Mouse (Mus musculus): Measurements from ENCODE around the gene Ccdc159. TPM values are rescaled to one million over a fixed set of nuclear protein-coding genes. Genes with fewer than 3 reads are reported as not detected.
A peak's percentile ranks its signal among the peaks of the same experiment; 100 is the strongest.

Gene Ccdc159
- polyA plus RNA-seq, 1 experiment from 2014 or later, result 2.2 TPM

- Histone ChIP-seq H3K9ac (ENCODE audit: low read depth, low read length) (peak within 1 kb of the TSS; percentile 74), H3K4me3 (ENCODE audit: low read depth, low read length) (peak within 1 kb of the TSS; percentile 72), H3K4me1 (replicated peaks; ENCODE audit: control insufficient read depth, insufficient read depth, low read length) (peaks cover 6% of the 10 kb centered on the region), H3K27me3 (replicated peaks; ENCODE audit: control insufficient read depth, insufficient read depth, low read length) (no peaks in the 10 kb centered on the region), H3K9me3 (ENCODE audit: control insufficient read depth, low read length) (no peaks in the 10 kb centered on the region), H3K4me2 (peak within 1 kb of the TSS; percentile 100), H3K36me3 (ENCODE audit: control insufficient read depth, insufficient read depth, low read length) (no peaks in the 10 kb centered on the region), H3K27ac (ENCODE audit: low read depth, low read length) (peak within 1 kb of the TSS; percentile 22; the same call in 1 of the 2 replicates)
- whole genome bisulfite sequencing, result under 1% methylated on average over 36 of the region's 36 CpGs
- DNase-seq (ENCODE audit: low spot score) (peak; percentile 96), ATAC-seq (replicated peaks; ENCODE audit: low FRiP score) (peak; percentile 95)
Measured at GRCm38 (mm10) chr9:21918035-21918592, 9.2 kb upstream of the Ccdc159 start, which contains the start of gene Rab3d. TSS of gene Rab3d (minus strand) at chr9:21918192.

- Histone ChIP-seq H3K9me3 (ENCODE audit: control insufficient read depth, low read length) (no peaks in the 10 kb centered on the region), H3K27me3 (replicated peaks; ENCODE audit: control insufficient read depth, insufficient read depth, low read length) (no peaks in the 10 kb centered on the region), H3K4me3 (ENCODE audit: low read depth, low read length) (no peak overlapping the region), H3K9ac (ENCODE audit: low read depth, low read length) (no peak overlapping the region), H3K27ac (ENCODE audit: low read depth, low read length) (no peak overlapping the region), H3K4me2 (peak overlapping the region; percentile 100), H3K4me1 (replicated peaks; ENCODE audit: control insufficient read depth, insufficient read depth, low read length) (peaks cover 6% of the 10 kb centered on the region), H3K36me3 (ENCODE audit: control insufficient read depth, insufficient read depth, low read length) (no peaks in the 10 kb centered on the region)
- WGBS, result 25% methylated on average over 5 of the region's 5 CpGs
- DNase-seq (ENCODE audit: low spot score), result no peak
- no peak for ATAC-seq (replicated peaks; ENCODE audit: low FRiP score)
Measured at GRCm38 (mm10) chr9:21918692-21919384, 8.4 kb upstream of the Ccdc159 start.

DNA sequence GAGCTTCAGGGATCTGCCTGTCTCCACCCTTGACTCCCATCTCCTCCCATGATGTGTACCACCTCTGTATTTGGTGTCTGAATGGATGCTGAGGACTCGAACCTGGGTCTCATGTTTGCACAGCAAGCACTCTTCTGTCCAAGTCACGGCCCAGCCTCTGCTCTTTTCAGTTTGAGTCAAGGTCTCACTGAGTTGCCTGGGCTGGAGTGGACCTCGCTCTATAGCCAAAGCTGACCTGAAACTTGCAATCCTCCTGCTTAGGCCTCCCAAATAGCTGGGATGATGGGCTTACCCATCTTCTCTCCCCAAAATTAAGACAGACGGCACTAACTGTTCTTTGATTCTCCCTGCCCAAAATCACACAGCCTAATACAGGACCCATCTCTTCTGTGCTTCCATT is 4.2 kb upstream of the Ccdc159 start:
- 84% methylated on average over 4 of the region's 4 CpGs for WGBS
- DNase-seq (ENCODE audit: low spot score) (no peak), ATAC-seq (replicated peaks; ENCODE audit: low FRiP score) (no peak)
- Histone ChIP-seq H3K4me2 (no peak overlapping the region), H3K27me3 (replicated peaks; ENCODE audit: control insufficient read depth, insufficient read depth, low read length) (no peaks in the 10 kb centered on the region), H3K4me1 (replicated peaks; ENCODE audit: control insufficient read depth, insufficient read depth, low read length) (peaks cover 14% of the 10 kb centered on the region), H3K36me3 (ENCODE audit: control insufficient read depth, insufficient read depth, low read length) (no peaks in the 10 kb centered on the region), H3K4me3 (ENCODE audit: low read depth, low read length) (no peak overlapping the region), H3K9ac (ENCODE audit: low read depth, low read length) (no peak overlapping the region), H3K9me3 (ENCODE audit: control insufficient read depth, low read length) (no peaks in the 10 kb centered on the region), H3K27ac (ENCODE audit: low read depth, low read length) (no peak overlapping the region)

GRCm38 (mm10) chr9:21923490-21924098 is 3.7 kb upstream of the Ccdc159 start:
- Histone ChIP-seq H3K9me3 (ENCODE audit: control insufficient read depth, low read length) (no peaks in the 10 kb centered on the region), H3K4me2 (no peak overlapping the region; the same call in 1 of the 2 replicates), H3K27ac (ENCODE audit: low read depth, low read length) (no peak overlapping the region), H3K4me3 (ENCODE audit: low read depth, low read length) (no peak overlapping the region), H3K9ac (ENCODE audit: low read depth, low read length) (no peak overlapping the region), H3K36me3 (ENCODE audit: control insufficient read depth, insufficient read depth, low read length) (no peaks in the 10 kb centered on the region), H3K4me1 (replicated peaks; ENCODE audit: control insufficient read depth, insufficient read depth, low read length) (peaks cover 14% of the 10 kb centered on the region), H3K27me3 (replicated peaks; ENCODE audit: control insufficient read depth, insufficient read depth, low read length) (no peaks in the 10 kb centered on the region)
- ATAC-seq (replicated peaks; ENCODE audit: low FRiP score) (no peak), DNase-seq (ENCODE audit: low spot score) (no peak)
- WGBS, result 56% methylated on average over 3 of the region's 3 CpGs

DNA sequence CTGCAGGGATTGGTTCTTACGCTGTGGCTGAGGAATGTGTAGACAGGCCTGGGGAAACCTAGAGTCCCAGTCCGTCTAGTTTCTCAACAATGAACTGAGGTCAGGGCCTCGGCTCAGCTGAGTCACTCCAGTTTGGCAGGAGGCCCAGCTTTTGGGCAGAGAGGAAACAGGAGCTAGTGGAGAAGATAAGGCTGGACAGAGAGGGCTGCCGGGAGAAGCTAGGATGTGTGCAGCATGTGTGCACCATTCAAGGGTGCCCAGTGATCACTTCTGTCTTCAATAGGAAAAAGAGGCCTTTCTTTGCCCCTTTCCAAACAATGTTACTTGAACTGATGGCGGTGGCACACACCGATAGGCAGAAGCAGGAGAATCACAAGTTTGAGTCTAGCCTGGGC is 3.2 kb upstream of the Ccdc159 start:
- Histone ChIP-seq H3K36me3 (ENCODE audit: control insufficient read depth, insufficient read depth, low read length) (no peaks in the 10 kb centered on the region), H3K4me2 (no peak overlapping the region; the same call in 1 of the 2 replicates), H3K9me3 (ENCODE audit: control insufficient read depth, low read length) (no peaks in the 10 kb centered on the region), H3K27ac (ENCODE audit: low read depth, low read length) (no peak overlapping the region), H3K27me3 (replicated peaks; ENCODE audit: control insufficient read depth, insufficient read depth, low read length) (no peaks in the 10 kb centered on the region), H3K9ac (ENCODE audit: low read depth, low read length) (no peak overlapping the region), H3K4me3 (ENCODE audit: low read depth, low read length) (no peak overlapping the region), H3K4me1 (replicated peaks; ENCODE audit: control insufficient read depth, insufficient read depth, low read length) (peaks cover 14% of the 10 kb centered on the region)
- ATAC-seq (replicated peaks; ENCODE audit: low FRiP score) (peak; percentile 54), DNase-seq (ENCODE audit: low spot score) (no peak)
- WGBS, result 53% methylated on average over 6 of the region's 6 CpGs

DNA sequence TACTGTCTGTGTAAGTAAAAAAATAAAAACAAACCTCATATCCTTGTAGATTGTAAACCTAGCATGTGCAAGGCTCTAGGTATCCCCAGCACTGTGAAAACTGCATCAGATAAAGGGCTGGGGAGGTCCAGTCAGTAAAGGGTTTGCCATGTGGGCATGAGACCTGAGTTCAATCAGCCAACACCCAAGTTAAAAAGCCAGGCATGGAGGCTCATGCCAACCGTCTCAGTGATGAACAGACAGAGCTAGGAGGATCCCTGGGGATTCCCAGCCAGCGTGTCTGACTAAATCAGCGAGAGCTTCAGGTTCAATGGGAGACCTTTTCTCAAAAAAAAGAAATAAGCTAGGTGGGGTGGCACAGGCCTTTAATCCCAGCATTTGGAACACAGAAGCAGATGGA is 2.2 kb upstream of the Ccdc159 start:
- no peak overlapping the region for H3K9ac ChIP-seq (ENCODE audit: low read depth, low read length)
- H3K27me3 ChIP-seq (replicated peaks; ENCODE audit: control insufficient read depth, insufficient read depth, low read length), result no peaks in the 10 kb centered on the region
- DNase-seq (ENCODE audit: low spot score), result no peak
- no peak for ATAC-seq (replicated peaks; ENCODE audit: low FRiP score)
- peaks cover 14% of the 10 kb centered on the region for H3K4me1 ChIP-seq (replicated peaks; ENCODE audit: control insufficient read depth, insufficient read depth, low read length)
- H3K4me3 ChIP-seq (ENCODE audit: low read depth, low read length), result no peak overlapping the region
- H3K36me3 ChIP-seq (ENCODE audit: control insufficient read depth, insufficient read depth, low read length), result no peaks in the 10 kb centered on the region
- H3K4me2 ChIP-seq, result no peak overlapping the region
- 90% methylated on average over 3 of the region's 3 CpGs for WGBS
- H3K9me3 ChIP-seq (ENCODE audit: control insufficient read depth, low read length), result no peaks in the 10 kb centered on the region
- no peak overlapping the region for H3K27ac ChIP-seq (ENCODE audit: low read depth, low read length)

DNA sequence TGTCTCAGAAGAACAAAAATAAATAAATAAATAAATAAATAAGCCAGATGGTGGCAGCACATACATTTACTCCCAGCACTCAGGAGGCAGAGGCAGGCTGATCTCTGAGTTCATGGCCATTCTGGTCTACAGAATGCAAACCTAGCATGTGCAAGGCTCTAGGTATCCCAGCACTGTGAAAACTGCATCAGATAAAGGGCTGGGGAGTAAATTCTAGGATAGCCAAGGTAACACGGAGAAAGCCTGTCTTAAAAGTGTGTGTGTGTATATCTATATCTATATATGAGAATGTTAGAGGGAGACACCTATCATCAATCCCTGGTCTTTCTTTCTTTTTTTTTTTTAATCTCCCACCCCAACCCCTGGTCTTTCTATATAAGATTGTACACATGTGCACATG is 1.8 kb upstream of the Ccdc159 start:
- no peak overlapping the region for H3K9ac ChIP-seq (ENCODE audit: low read depth, low read length)
- H3K27me3 ChIP-seq (replicated peaks; ENCODE audit: control insufficient read depth, insufficient read depth, low read length), result no peaks in the 10 kb centered on the region
- WGBS, result 89% methylated on average over 1 of the region's 1 CpGs
- H3K9me3 ChIP-seq (ENCODE audit: control insufficient read depth, low read length), result no peaks in the 10 kb centered on the region
- no peak overlapping the region for H3K27ac ChIP-seq (ENCODE audit: low read depth, low read length)
- no peaks in the 10 kb centered on the region for H3K36me3 ChIP-seq (ENCODE audit: control insufficient read depth, insufficient read depth, low read length)
- ATAC-seq (replicated peaks; ENCODE audit: low FRiP score) (no peak), DNase-seq (ENCODE audit: low spot score) (no peak)
- H3K4me3 ChIP-seq (ENCODE audit: low read depth, low read length), result no peak overlapping the region
- no peak overlapping the region for H3K4me2 ChIP-seq
- peaks cover 14% of the 10 kb centered on the region for H3K4me1 ChIP-seq (replicated peaks; ENCODE audit: control insufficient read depth, insufficient read depth, low read length)

DNA sequence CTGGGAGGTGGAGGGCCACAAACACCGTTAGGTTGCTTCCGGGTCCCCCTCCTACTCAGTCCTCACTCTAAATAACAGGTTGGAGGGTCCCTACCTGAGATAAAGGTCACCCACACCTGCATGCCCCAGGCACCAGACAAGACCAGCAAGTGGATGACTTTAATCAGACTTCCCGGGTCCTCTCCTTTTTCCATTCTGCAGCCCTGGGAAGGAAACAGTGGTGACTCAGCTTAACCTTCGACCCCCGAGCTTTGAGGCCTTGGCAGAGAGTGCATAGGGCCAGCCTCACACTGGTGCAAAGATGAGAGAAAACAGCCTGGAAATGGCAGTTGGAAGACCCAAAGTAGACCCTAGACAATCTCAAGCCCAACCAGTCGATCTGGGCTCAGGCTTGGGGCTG is 1.1 kb upstream of the Ccdc159 start:
- Histone ChIP-seq H3K4me3 (ENCODE audit: low read depth, low read length) (peak overlapping the region; percentile 56; the same call in 1 of the 2 replicates), H3K9me3 (ENCODE audit: control insufficient read depth, low read length) (no peaks in the 10 kb centered on the region), H3K36me3 (ENCODE audit: control insufficient read depth, insufficient read depth, low read length) (no peaks in the 10 kb centered on the region), H3K27me3 (replicated peaks; ENCODE audit: control insufficient read depth, insufficient read depth, low read length) (no peaks in the 10 kb centered on the region), H3K9ac (ENCODE audit: low read depth, low read length) (no peak overlapping the region), H3K4me1 (replicated peaks; ENCODE audit: control insufficient read depth, insufficient read depth, low read length) (peaks cover 14% of the 10 kb centered on the region), H3K27ac (ENCODE audit: low read depth, low read length) (no peak overlapping the region), H3K4me2 (peak overlapping the region; percentile 68)
- no peak for ATAC-seq (replicated peaks; ENCODE audit: low FRiP score)
- no peak for DNase-seq (ENCODE audit: low spot score)
- 66% methylated on average over 6 of the region's 6 CpGs for WGBS
